Mouse (Mus musculus) forebrain, embryonic 13.5 days (tissue): ENCODE measurements at regions not wholly inside any gene's neighbourhood (a gene's known extent, or its start where the extent isn't known, plus 50 kb on each side); places are given as distances from the start of the nearest gene placed in this dataset.
"Not testable (repeated sequence)": the region's sequence is repeated elsewhere in the genome, so short reads cannot be mapped to it uniquely, and the experiment has no call there.

Experiments used
- ATAC-seq: fragments of 200-750 bp; cut with Nextera tagmentation; 2 replicates; pipeline ENCODE4 v1.8.0; 2017
- H3K27ac ChIP-seq: fragments of 300-500 bp; sonication (generic); 2 replicates; pipeline ENCODE4 v1.5.1; 2015; ENCODE audit warnings: inconsistent platforms, mild to moderate bottlenecking, moderate library complexity
- H3K27me3 ChIP-seq: fragments of 300-500 bp; sonication (generic); 2 replicates; pipeline ENCODE4 v1.6.1; 2015; ENCODE audit warnings: mild to moderate bottlenecking, inconsistent platforms
- H3K36me3 ChIP-seq: fragments of 300-500 bp; sonication (generic); 2 replicates; pipeline ENCODE4 v1.6.1; 2015; ENCODE audit warnings: mild to moderate bottlenecking, inconsistent platforms; ENCODE audit not compliant: poor library complexity, severe bottlenecking
- H3K4me1 ChIP-seq: fragments of 300-500 bp; sonication (generic); 2 replicates; pipeline ENCODE4 v1.6.1; 2015; ENCODE audit warnings: inconsistent platforms
- H3K4me2 ChIP-seq: fragments of 300-500 bp; sonication (generic); 2 replicates; pipeline ENCODE4 v1.6.1; 2015; ENCODE audit warnings: inconsistent platforms, mild to moderate bottlenecking, moderate library complexity
- H3K4me3 ChIP-seq: fragments of 300-500 bp; sonication (generic); 2 replicates; pipeline ENCODE4 v1.5.1; 2015; ENCODE audit warnings: mild to moderate bottlenecking, inconsistent platforms
- H3K9ac ChIP-seq: fragments of 300-500 bp; sonication (generic); 2 replicates; pipeline ENCODE4 v1.6.1; 2015; ENCODE audit warnings: mild to moderate bottlenecking, inconsistent platforms
- H3K9me3 ChIP-seq: fragments of 300-500 bp; sonication (generic); replicated peaks from 2 replicates; pipeline ENCODE4 v1.6.1; 2016; ENCODE audit warnings: inconsistent platforms
- WGBS: fragments of 180-500 bp; shearing (Covaris S2); methylation state at CpG from one replicate; pipeline ENCODE4 v1.1.7; 2015; 5-methylcytosine and 5-hydroxymethylcytosine counted together

- Histone ChIP-seq H3K4me3 (no peak overlapping the region), H3K4me1 (no peaks in the 10 kb centered on the region), H3K27me3 (no peaks in the 10 kb centered on the region), H3K4me2 (no peak overlapping the region), H3K36me3 (no peaks in the 10 kb centered on the region), H3K9ac (no peak overlapping the region), H3K27ac (no peak overlapping the region), H3K9me3 (no peaks in the 10 kb centered on the region)
- 81% methylated on average over 2 of the region's 2 CpGs for WGBS
- ATAC-seq, result no peak
These were observed 285.8 kb upstream of the Ell2 start for GRCm38 (mm10) chr13:75420726-75421125.

DNA sequence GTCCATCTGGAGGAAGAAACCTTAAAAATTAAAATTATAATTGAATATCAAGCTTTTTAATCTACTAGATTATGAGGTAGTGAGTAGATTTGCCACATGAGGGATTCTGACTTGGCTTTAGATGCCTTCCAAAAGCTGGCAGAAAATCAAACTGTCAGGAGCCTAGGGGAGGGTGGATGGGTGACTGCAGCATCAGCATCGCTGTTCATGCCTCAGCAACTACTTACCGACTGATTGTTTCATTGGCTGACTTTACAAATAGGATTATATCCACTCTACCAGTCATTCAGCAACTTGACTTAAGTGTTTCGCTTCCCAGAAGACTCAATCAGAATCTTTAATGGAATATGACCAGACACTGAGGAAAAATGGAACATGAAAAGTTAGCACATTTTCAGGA lies 279.6 kb upstream of the Ell2 start:
- Histone ChIP-seq H3K9me3 (no peaks in the 10 kb centered on the region), H3K36me3 (no peaks in the 10 kb centered on the region), H3K4me2 (no peak overlapping the region), H3K27ac (no peak overlapping the region), H3K9ac (no peak overlapping the region), H3K4me3 (no peak overlapping the region), H3K27me3 (no peaks in the 10 kb centered on the region), H3K4me1 (no peaks in the 10 kb centered on the region)
- 30% methylated on average over 3 of the region's 3 CpGs for WGBS
- no peak for ATAC-seq

DNA sequence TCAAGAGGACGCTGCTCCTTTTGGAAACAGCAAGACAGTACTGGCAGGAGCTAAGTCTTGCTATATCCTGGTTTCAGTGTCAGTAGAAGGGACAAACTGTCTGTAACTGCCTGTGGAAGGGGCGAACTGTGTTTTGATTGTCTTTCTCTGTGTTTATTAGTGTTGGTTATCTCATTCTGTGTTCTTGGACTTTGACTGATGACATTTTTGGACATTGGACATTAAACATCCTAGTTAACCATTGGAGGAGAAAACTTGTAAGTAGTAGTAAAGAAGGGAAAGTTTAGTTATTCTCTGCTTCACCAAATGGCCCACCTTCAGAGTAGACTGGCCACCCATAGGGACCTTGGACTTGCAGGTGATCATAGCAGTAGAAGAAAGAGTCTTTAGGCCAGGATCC lies 267.4 kb upstream of the Ell2 start:
- no peaks in the 10 kb centered on the region for H3K4me1 ChIP-seq
- no peak overlapping the region for H3K4me2 ChIP-seq
- no peaks in the 10 kb centered on the region for H3K27me3 ChIP-seq
- H3K9me3 ChIP-seq, result no peaks in the 10 kb centered on the region
- no peak for ATAC-seq
- no peaks in the 10 kb centered on the region for H3K36me3 ChIP-seq
- 78% methylated on average over 2 of the region's 2 CpGs for WGBS
- no peak overlapping the region for H3K27ac ChIP-seq
- no peak overlapping the region for H3K9ac ChIP-seq
- H3K4me3 ChIP-seq, result no peak overlapping the region

- Histone ChIP-seq H3K36me3 (no peaks in the 10 kb centered on the region), H3K4me3 (no peak overlapping the region), H3K27ac (no peak overlapping the region), H3K9ac (no peak overlapping the region), H3K9me3 (no peaks in the 10 kb centered on the region), H3K4me2 (no peak overlapping the region), H3K27me3 (no peaks in the 10 kb centered on the region), H3K4me1 (no peaks in the 10 kb centered on the region)
- WGBS, result 97% methylated on average over 6 of the region's 6 CpGs
- ATAC-seq, result no peak
These were observed 266.5 kb upstream of the Ell2 start for GRCm38 (mm10) chr13:75440051-75440450.

DNA sequence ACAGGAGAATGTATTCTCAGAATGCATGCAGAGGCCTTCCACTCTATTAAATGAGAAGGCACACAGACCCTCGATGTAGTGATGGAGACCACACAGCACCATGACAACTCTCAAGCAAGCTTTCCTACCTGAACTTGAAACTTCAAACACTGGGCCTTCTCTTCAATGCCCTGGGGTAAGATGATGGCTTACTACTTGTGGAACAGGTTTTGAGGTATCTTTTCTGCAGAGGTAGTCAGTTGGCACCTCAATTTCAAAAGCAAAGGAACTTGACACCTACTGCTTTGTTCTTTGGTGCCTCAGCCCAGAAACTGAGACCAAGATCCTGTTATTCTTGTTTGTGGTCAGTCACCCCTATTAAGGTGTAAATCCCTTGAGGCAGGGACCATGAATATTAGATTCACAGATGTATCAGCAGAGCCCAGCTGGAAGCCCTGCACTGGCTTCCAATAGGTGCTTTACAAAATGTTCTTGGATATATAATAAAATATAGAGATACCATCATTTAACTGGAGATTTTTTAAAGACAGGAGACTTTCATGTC lies 246.2 kb upstream of the Ell2 start:
- Histone ChIP-seq H3K27me3 (no peaks in the 10 kb centered on the region), H3K36me3 (no peaks in the 10 kb centered on the region), H3K4me3 (no peak overlapping the region), H3K4me2 (no peak overlapping the region), H3K9me3 (no peaks in the 10 kb centered on the region), H3K4me1 (no peaks in the 10 kb centered on the region), H3K9ac (no peak overlapping the region), H3K27ac (no peak overlapping the region)
- no peak for ATAC-seq
- WGBS, result 74% methylated on average over 1 of the region's 1 CpGs

DNA sequence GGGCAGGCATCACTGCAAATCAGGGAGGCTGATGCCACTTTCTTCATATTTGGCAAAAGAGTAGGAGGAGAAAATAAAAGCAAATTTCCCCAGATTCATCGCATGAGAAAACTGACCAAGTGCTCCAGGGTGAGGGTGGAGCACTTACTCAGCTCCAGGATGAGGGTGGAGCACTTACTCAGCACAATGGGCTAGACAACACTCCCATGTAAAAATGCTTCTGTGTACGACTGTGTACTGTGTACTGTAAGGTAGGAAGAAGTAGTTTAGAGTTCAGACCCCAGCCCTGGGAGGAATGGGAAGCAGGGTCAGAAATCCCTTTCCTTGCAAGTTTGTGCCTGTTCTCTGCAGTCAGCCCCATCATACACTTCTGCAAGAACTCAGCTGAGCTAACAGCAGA lies 245.3 kb upstream of the Ell2 start:
- H3K9ac ChIP-seq, result no peak overlapping the region
- H3K9me3 ChIP-seq, result no peaks in the 10 kb centered on the region
- no peaks in the 10 kb centered on the region for H3K27me3 ChIP-seq
- H3K36me3 ChIP-seq, result no peaks in the 10 kb centered on the region
- H3K4me1 ChIP-seq, result no peaks in the 10 kb centered on the region
- H3K4me2 ChIP-seq, result no peak overlapping the region
- H3K27ac ChIP-seq, result no peak overlapping the region
- no peak overlapping the region for H3K4me3 ChIP-seq
- no peak for ATAC-seq
- 82% methylated on average over 2 of the region's 2 CpGs for WGBS

- no peak for ATAC-seq
- Histone ChIP-seq H3K27me3 (no peaks in the 10 kb centered on the region), H3K4me1 (no peaks in the 10 kb centered on the region), H3K9ac (no peak overlapping the region), H3K4me2 (no peak overlapping the region), H3K4me3 (no peak overlapping the region), H3K9me3 (no peaks in the 10 kb centered on the region), H3K27ac (no peak overlapping the region), H3K36me3 (no peaks in the 10 kb centered on the region)
- WGBS, result 96% methylated on average over 2 of the region's 2 CpGs
These were observed 239.3 kb upstream of the Ell2 start for GRCm38 (mm10) chr13:75467225-75467624.

DNA sequence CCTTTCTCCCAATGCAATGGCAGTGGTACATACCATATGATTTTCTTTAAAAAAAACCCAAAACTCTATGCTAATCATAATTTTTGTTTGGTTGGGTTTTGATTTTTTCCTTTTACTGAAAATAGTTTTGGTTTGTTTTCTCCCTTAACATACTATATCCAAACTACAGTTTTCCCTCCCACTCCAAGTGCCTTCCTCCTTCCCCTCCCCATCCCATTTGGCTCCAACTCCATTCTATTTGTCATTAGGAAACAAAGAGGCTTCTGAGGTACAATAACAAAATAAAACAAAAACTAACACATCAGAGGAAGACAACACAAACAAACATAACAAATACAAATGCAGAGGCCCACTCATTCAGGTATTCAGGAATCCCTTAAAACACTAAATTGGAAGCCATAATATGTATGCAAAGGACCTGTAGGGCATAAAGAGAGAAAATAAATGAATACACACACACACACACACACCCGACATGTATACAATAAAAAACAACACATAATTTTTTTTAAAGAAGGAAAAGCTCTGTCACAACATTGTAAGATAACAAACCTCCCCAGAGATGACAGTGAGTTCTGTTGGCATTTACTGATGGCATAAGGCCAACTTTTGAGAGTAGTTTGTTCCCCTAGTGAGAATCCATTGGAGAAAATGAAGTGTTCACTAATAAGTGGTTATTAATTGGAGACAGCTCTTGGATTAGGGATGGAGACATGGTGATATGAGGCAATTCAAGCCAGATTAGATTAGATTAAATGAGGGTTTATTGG lies 230.5 kb upstream of the Ell2 start:
- Histone ChIP-seq H3K27ac (no peak overlapping the region), H3K9me3 (no peaks in the 10 kb centered on the region), H3K4me2 (no peak overlapping the region), H3K4me1 (no peaks in the 10 kb centered on the region), H3K27me3 (no peaks in the 10 kb centered on the region), H3K4me3 (no peak overlapping the region), H3K9ac (no peak overlapping the region), H3K36me3 (no peaks in the 10 kb centered on the region)
- WGBS, result 89% methylated on average over 1 of the region's 1 CpGs
- no peak for ATAC-seq

- ATAC-seq, H3K27ac ChIP-seq, H3K4me3 ChIP-seq, H3K36me3 ChIP-seq, H3K27me3 ChIP-seq, H3K9ac ChIP-seq, H3K4me2 ChIP-seq, H3K9me3 ChIP-seq, H3K4me1 ChIP-seq: not testable (repeated sequence)
- 74% methylated on average over 7 of the region's 7 CpGs for WGBS
These were observed 223.2 kb upstream of the Ell2 start for GRCm38 (mm10) chr13:75483157-75483915.

- not testable (repeated sequence) for H3K9me3 ChIP-seq, ATAC-seq, H3K4me1 ChIP-seq, H3K4me2 ChIP-seq, H3K27ac ChIP-seq, H3K36me3 ChIP-seq, H3K9ac ChIP-seq, H3K27me3 ChIP-seq, H3K4me3 ChIP-seq
- WGBS, result 68% methylated on average over 2 of the region's 2 CpGs
These were observed 222.3 kb upstream of the Ell2 start for GRCm38 (mm10) chr13:75484252-75484651.

DNA sequence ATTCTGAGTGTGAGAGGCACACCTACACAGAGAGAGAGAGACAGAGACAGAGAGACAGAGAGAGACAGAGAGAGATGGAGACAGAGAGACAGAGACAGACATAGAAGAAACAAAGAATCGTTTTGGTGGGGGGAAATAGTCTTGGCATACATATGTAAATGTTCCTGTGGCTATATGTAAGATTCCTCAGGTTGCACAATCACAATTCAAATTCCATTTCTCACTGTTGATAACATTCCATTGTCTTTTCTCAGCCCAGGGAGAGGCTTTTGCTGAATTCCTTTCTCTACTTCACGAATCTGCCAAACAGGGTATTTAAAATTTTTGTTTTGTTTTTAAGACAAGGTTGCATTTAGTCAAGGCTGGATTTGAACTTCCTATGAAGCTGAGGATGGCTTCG lies 205.0 kb upstream of the Ell2 start:
- no peak overlapping the region for H3K27ac ChIP-seq
- no peaks in the 10 kb centered on the region for H3K9me3 ChIP-seq
- no peaks in the 10 kb centered on the region for H3K4me1 ChIP-seq
- no peak overlapping the region for H3K4me3 ChIP-seq
- ATAC-seq, result no peak
- H3K9ac ChIP-seq, result no peak overlapping the region
- H3K36me3 ChIP-seq, result no peaks in the 10 kb centered on the region
- no peaks in the 10 kb centered on the region for H3K27me3 ChIP-seq
- 85% methylated on average over 3 of the region's 3 CpGs for WGBS
- H3K4me2 ChIP-seq, result no peak overlapping the region

GRCm38 (mm10) chr13:75503394-75503793 lies 203.2 kb upstream of the Ell2 start:
- Histone ChIP-seq H3K4me1 (no peaks in the 10 kb centered on the region), H3K4me3 (no peak overlapping the region), H3K9ac (no peak overlapping the region), H3K27me3 (no peaks in the 10 kb centered on the region), H3K9me3 (no peaks in the 10 kb centered on the region), H3K27ac (no peak overlapping the region), H3K4me2 (no peak overlapping the region), H3K36me3 (no peaks in the 10 kb centered on the region)
- ATAC-seq, result no peak
